Mouse (Mus musculus) gastrocnemius, postnatal 25 days (tissue): ENCODE data around the gene Rab11fip3. TPM values are rescaled to one million over a fixed set of nuclear protein-coding genes. Genes with fewer than 3 reads are reported as not detected.

Experiments
- DNase-seq: peaks from one replicate; pipeline ENCODE4 v3.0.0; 2022
- total RNA-seq, 2 experiments: library from RNA; stranded (reverse); gene quantifications; 1 replicate in 1 of 2; 2 replicates in 1 of 2; pipeline ENCODE4 v1.2.3; 2021

Gene Rab11fip3
- total RNA-seq, 2 experiments from 2014 or later, result 54.9 to 71.5 TPM

GRCm38 (mm10) chr17:26032037-26032436, 37.3 kb downstream of the Rab11fip3 start:
- DNase-seq, result no peak

GRCm38 (mm10) chr17:26031583-26031982, 37.8 kb downstream of the Rab11fip3 start:
- DNase-seq, result no peak

- no peak for DNase-seq
Observed at GRCm38 (mm10) chr17:26028261-26028660, 41.1 kb downstream of the Rab11fip3 start.

GRCm38 (mm10) chr17:26024674-26025073, 44.7 kb downstream of the Rab11fip3 start:
- no peak for DNase-seq

GRCm38 (mm10) chr17:26023966-26024365, 45.4 kb downstream of the Rab11fip3 start:
- no peak for DNase-seq

GRCm38 (mm10) chr17:26023181-26023580, 46.2 kb downstream of the Rab11fip3 start:
- no peak for DNase-seq

GRCm38 (mm10) chr17:26021728-26022341, 47.5 kb downstream of the Rab11fip3 start:
- DNase-seq, result no peak

GRCm38 (mm10) chr17:26020848-26021347, 48.5 kb downstream of the Rab11fip3 start:
- no peak for DNase-seq

GRCm38 (mm10) chr17:26018388-26018787, 51.0 kb downstream of the Rab11fip3 start:
- no peak for DNase-seq

- DNase-seq, result peak; percentile 49
Observed at GRCm38 (mm10) chr17:26017949-26018348, 51.4 kb downstream of the Rab11fip3 start.

- no peak for DNase-seq
Observed at GRCm38 (mm10) chr17:26017021-26017420, 52.3 kb downstream of the Rab11fip3 start.

- DNase-seq, result no peak
Observed at GRCm38 (mm10) chr17:26013711-26014110, 55.6 kb downstream of the Rab11fip3 start.

- peak; percentile 69 for DNase-seq
Observed at GRCm38 (mm10) chr17:26011841-26012460, 57.4 kb downstream of the Rab11fip3 start.

GRCm38 (mm10) chr17:26009540-26009939, 59.8 kb downstream of the Rab11fip3 start:
- DNase-seq, result peak; percentile 45

- no peak for DNase-seq
Observed at GRCm38 (mm10) chr17:26008787-26009186, 60.6 kb downstream of the Rab11fip3 start.

GRCm38 (mm10) chr17:26008331-26008730, 61.0 kb downstream of the Rab11fip3 start:
- DNase-seq, result no peak

- DNase-seq, result no peak
Observed at GRCm38 (mm10) chr17:26007646-26008045, 61.7 kb downstream of the Rab11fip3 start.

- DNase-seq, result no peak
Observed at GRCm38 (mm10) chr17:26005731-26006450, 63.5 kb downstream of the Rab11fip3 start.

- DNase-seq, result no peak
Observed at GRCm38 (mm10) chr17:26004711-26005110, 64.6 kb downstream of the Rab11fip3 start.

- no peak for DNase-seq
Observed at GRCm38 (mm10) chr17:26003864-26004263, 65.5 kb downstream of the Rab11fip3 start.

GRCm38 (mm10) chr17:25998425-25998824, 70.9 kb downstream of the Rab11fip3 start:
- no peak for DNase-seq

- DNase-seq, result no peak
Observed at GRCm38 (mm10) chr17:25993489-25993888, 75.9 kb downstream of the Rab11fip3 start.

GRCm38 (mm10) chr17:25992274-25992673, 77.1 kb downstream of the Rab11fip3 start:
- DNase-seq, result no peak
